Mouse (Mus musculus) MEL (cell line): ENCODE data around the gene Anks1. TPM values are rescaled to one million over a fixed set of nuclear protein-coding genes. Genes with fewer than 3 reads are reported as not detected.

Source experiments
- DNase-seq: peaks from one replicate; pipeline ENCODE4 v3.0.0; 2011; ENCODE audit warnings: low read depth, low spot score
- H3K27ac ChIP-seq: 2 replicates; pipeline ENCODE4 v1.5.1; 2012; ENCODE audit warnings: low read depth, mild to moderate bottlenecking, control low read depth, low read length, moderate library complexity; ENCODE audit not compliant: control insufficient read depth
- H3K27me3 ChIP-seq, 2 experiments: fragments of 150-350 bp in 1 of 2; sonication (generic) in 1 of 2; 2 replicates each; pipeline ENCODE4 v1.6.1; 2012; ENCODE audit warnings: low read length in 2 of 2, mild to moderate bottlenecking in 2 of 2, improper control_type of control experiment in 1 of 2, moderate library complexity in 1 of 2; ENCODE audit not compliant: insufficient read depth in 2 of 2, control insufficient read depth in 1 of 2
- H3K36me3 ChIP-seq, 2 experiments: 2 replicates each; pipeline ENCODE4 v1.6.1; 2012 to 2014; ENCODE audit warnings: low read length in 2 of 2, improper control_type of control experiment in 1 of 2, inconsistent platforms in 1 of 2, mild to moderate bottlenecking in 1 of 2; ENCODE audit not compliant: insufficient read depth in 2 of 2, control insufficient read depth in 1 of 2
- H3K4me1 ChIP-seq, 2 experiments: fragments of 150-350 bp in 1 of 2; sonication (generic) in 1 of 2; 2 replicates each; pipeline ENCODE4 v1.6.1; 2012; ENCODE audit warnings: low read length in 2 of 2, improper control_type of control experiment in 1 of 2, mild to moderate bottlenecking in 1 of 2; ENCODE audit not compliant: insufficient read depth in 2 of 2, control insufficient read depth in 1 of 2
- H3K4me3 ChIP-seq, 2 experiments: fragments of 150-350 bp in 1 of 2; sonication (generic) in 1 of 2; 2 replicates each; pipeline ENCODE4 v1.5.1; 2012; ENCODE audit warnings: low read depth in 2 of 2, low read length in 2 of 2, mild to moderate bottlenecking in 2 of 2, moderate library complexity in 2 of 2, control low read depth in 1 of 2, improper control_type of control experiment in 1 of 2; ENCODE audit not compliant: control insufficient read depth in 1 of 2, insufficient read depth in 1 of 2
- H3K79me2 ChIP-seq: 2 replicates; pipeline ENCODE4 v1.6.1; 2012; ENCODE audit warnings: mild to moderate bottlenecking, low read length, moderate library complexity; ENCODE audit not compliant: control insufficient read depth, poor library complexity, insufficient read depth
- H3K9ac ChIP-seq: 2 replicates; pipeline ENCODE4 v1.6.1; 2012; ENCODE audit warnings: low read depth, mild to moderate bottlenecking, control low read depth, low read length, moderate library complexity; ENCODE audit not compliant: control insufficient read depth, poor library complexity, severe bottlenecking
- H3K9me3 ChIP-seq: fragments of 150-350 bp; sonication (generic); replicated peaks from 2 replicates; pipeline ENCODE4 v1.6.1; 2012; ENCODE audit warnings: mild to moderate bottlenecking, low read length, improper control_type of control experiment, moderate library complexity; ENCODE audit not compliant: insufficient read depth
- BHLHE40 ChIP-seq: IDR thresholded peaks from 2 replicates; pipeline ENCODE4 v1.6.1; 2012; ENCODE audit warnings: low read depth, mild to moderate bottlenecking, inconsistent platforms, low read length, improper control_type of control experiment, borderline replicate concordance
- CTCF ChIP-seq, 3 experiments: IDR thresholded peaks in 2 of 3; conservative IDR thresholded peaks in 1 of 3; 2 replicates each; pipeline ENCODE4 v1.5.1; 2011 to 2012; ENCODE audit warnings: low read length in 3 of 3, low read depth in 2 of 3, mild to moderate bottlenecking in 2 of 3, improper control_type of control experiment in 1 of 3, inconsistent platforms in 1 of 3, mixed read lengths in 1 of 3, moderate library complexity in 1 of 3; ENCODE audit not compliant: control insufficient read depth in 1 of 3, insufficient read depth in 1 of 3, poor library complexity in 1 of 3, severe bottlenecking in 1 of 3
- ETS1 ChIP-seq: IDR thresholded peaks from 2 replicates; pipeline ENCODE4 v1.6.1; 2012; ENCODE audit warnings: low read depth, mild to moderate bottlenecking, inconsistent platforms, low read length, improper control_type of control experiment, moderate library complexity
- GABPA ChIP-seq: IDR thresholded peaks from 2 replicates; pipeline ENCODE4 v1.6.1; 2012; ENCODE audit warnings: low read depth, mild to moderate bottlenecking, inconsistent platforms, low read length, improper control_type of control experiment, moderate library complexity
- MAZ ChIP-seq: IDR thresholded peaks from 2 replicates; pipeline ENCODE4 v1.6.1; 2012; ENCODE audit warnings: low read depth, mild to moderate bottlenecking, inconsistent platforms, low read length, improper control_type of control experiment
- MYB ChIP-seq: IDR thresholded peaks from 2 replicates; pipeline ENCODE4 v1.6.1; 2011; ENCODE audit warnings: mild to moderate bottlenecking, low read depth, low read length, improper control_type of control experiment
- MYC ChIP-seq: IDR thresholded peaks from 2 replicates; pipeline ENCODE4 v1.6.1; 2011; ENCODE audit warnings: low read depth, mild to moderate bottlenecking, low read length, improper control_type of control experiment, moderate library complexity
- NRF1 ChIP-seq: IDR thresholded peaks from 2 replicates; pipeline ENCODE4 v1.6.1; 2014; ENCODE audit warnings: low read depth, mild to moderate bottlenecking, inconsistent platforms, low read length, improper control_type of control experiment, moderate library complexity; ENCODE audit not compliant: poor library complexity, insufficient read depth, severe bottlenecking
- POLR2AphosphoS2 ChIP-seq: IDR thresholded peaks from 2 replicates; pipeline ENCODE4 v1.6.1; 2011; ENCODE audit warnings: low read length, improper control_type of control experiment
- POLR2AphosphoS5 ChIP-seq: IDR thresholded peaks from 2 replicates; pipeline ENCODE4 v1.6.1; 2012; ENCODE audit warnings: low read depth, borderline replicate concordance, mild to moderate bottlenecking, inconsistent platforms, low read length, moderate library complexity, mixed read lengths
- RAD21 ChIP-seq: IDR thresholded peaks from 2 replicates; pipeline ENCODE4 v1.6.1; 2011; ENCODE audit warnings: mild to moderate bottlenecking, low read depth, low read length, improper control_type of control experiment
- SMC3 ChIP-seq: IDR thresholded peaks from 2 replicates; pipeline ENCODE4 v1.6.1; 2011; ENCODE audit warnings: low read depth, low read length, improper control_type of control experiment
- UBTF ChIP-seq: IDR thresholded peaks from 2 replicates; pipeline ENCODE4 v1.6.1; 2012; ENCODE audit warnings: low read depth, mild to moderate bottlenecking, inconsistent platforms, low read length, improper control_type of control experiment, moderate library complexity, borderline replicate concordance; ENCODE audit not compliant: insufficient read depth
- ZMIZ1 ChIP-seq: IDR thresholded peaks from 2 replicates; pipeline ENCODE4 v1.6.1; 2012; ENCODE audit warnings: low read depth, mild to moderate bottlenecking, inconsistent platforms, low read length, improper control_type of control experiment, moderate library complexity
- ZNF384 ChIP-seq: IDR thresholded peaks from 2 replicates; pipeline ENCODE4 v1.6.1; 2012; ENCODE audit warnings: low read depth, mild to moderate bottlenecking, inconsistent platforms, low read length, improper control_type of control experiment
- polyA plus RNA-seq, 2 experiments: library from polyadenylated mRNA; stranded (reverse) in 1 of 2; unstranded in 1 of 2; fragments of >175 nt in 1 of 2; fragments of >200 nt in 1 of 2; gene quantifications; 2 replicates each; pipeline versions ENCODE4 v1.2.1 to v1.2.4; 2012; ENCODE audit warnings: low replicate concordance in 2 of 2, low read depth in 1 of 2; ENCODE audit not compliant: insufficient read length in 2 of 2, insufficient read depth in 1 of 2, missing spikeins in 1 of 2
- total RNA-seq: library from RNA; depleted of rRNA; stranded (reverse); fragments of 300-350 nt; gene quantifications from 2 replicates; pipeline ENCODE4 v1.2.3, GENCODE M21; 2012

Gene Anks1
- total and polyA plus RNA-seq, 3 experiments: 11.9 to 15.9 TPM; not detected in 1

DNA sequence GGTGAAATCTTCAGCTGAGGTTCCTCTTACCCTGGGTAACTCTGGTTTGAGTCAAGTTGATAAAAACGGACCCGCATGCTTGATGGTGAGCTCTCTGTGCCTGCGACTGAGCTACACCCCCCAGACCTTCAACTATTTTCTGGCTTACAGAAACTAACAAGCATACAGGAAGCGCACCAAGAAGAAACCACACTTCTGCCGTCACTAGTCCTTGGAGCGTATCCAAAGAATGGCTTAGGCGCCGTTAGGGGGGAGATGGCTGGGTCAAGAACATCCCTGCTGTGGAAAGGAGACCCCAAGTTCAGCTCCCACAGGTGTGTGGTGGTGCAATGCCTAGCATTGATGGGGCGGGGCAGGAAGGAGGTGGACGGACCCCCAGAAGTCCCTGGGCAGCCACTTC lies 187.3 kb downstream of the Anks1 start:
- Histone ChIP-seq H3K4me1 (no peaks in the 10 kb centered on the region; a peak in 1 of 4 replicates), H3K36me3 (no peaks in the 10 kb centered on the region), H3K27ac (no peak overlapping the region), H3K27me3 (no peaks in the 10 kb centered on the region; a peak in 1 of 4 replicates), H3K79me2 (no peaks in the 10 kb centered on the region), H3K9ac (no peak overlapping the region), H3K4me3 (no peak overlapping the region), H3K9me3 (no peaks in the 10 kb centered on the region)
- TF ChIP-seq MAZ (no peak), ETS1 (no peak)
- DNase-seq: no peak

DNA sequence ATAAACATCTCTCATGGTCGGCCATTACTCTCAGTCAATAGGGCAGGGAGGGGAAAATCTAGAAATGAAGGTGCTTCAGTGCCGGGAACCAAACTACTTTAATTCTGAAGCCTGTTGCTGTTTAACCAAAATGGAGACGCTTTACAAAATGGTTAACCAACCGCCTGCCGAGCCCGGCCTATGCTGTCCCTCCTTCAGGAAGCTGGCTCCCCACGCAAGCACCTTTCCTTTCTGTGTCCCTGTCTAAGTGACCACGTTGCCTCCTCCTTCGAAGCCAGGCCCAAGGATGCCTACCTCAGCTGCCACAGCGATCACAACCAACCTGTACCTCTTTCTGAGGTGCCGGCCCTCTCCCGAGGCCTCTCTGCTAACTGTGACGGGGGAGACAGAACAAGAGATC lies 188.2 kb downstream of the Anks1 start:
- Histone ChIP-seq H3K79me2 (no peaks in the 10 kb centered on the region), H3K27me3 (no peaks in the 10 kb centered on the region; a peak in 1 of 4 replicates), H3K9me3 (no peaks in the 10 kb centered on the region), H3K36me3 (no peaks in the 10 kb centered on the region), H3K9ac (no peak overlapping the region), H3K4me1 (no peaks in the 10 kb centered on the region; a peak in 1 of 4 replicates), H3K27ac (no peak overlapping the region), H3K4me3 (no peak overlapping the region)
- no peak for DNase-seq
- TF ChIP-seq MYB: no peak
- no peak for TF ChIP-seq CTCF (IDR thresholded peaks at IDR 0.05 in 2 of 3, conservative IDR thresholded peaks at IDR 0.05 in 1 of 3; ENCODE audit: control insufficient read depth in 1 of 3, insufficient read depth in 1 of 3, low read depth in 2 of 3, low read length in 3 of 3, poor library complexity in 1 of 3, severe bottlenecking in 1 of 3)

GRCm38 (mm10) chr17:28099086-28099485 lies 190.0 kb downstream of the Anks1 start:
- TF ChIP-seq NRF1: no peak
- Histone ChIP-seq H3K9me3 (no peaks in the 10 kb centered on the region), H3K27ac (no peak overlapping the region), H3K79me2 (no peaks in the 10 kb centered on the region), H3K4me3 (no peak overlapping the region), H3K4me1 (no peaks in the 10 kb centered on the region; a peak in 1 of 4 replicates), H3K36me3 (no peaks in the 10 kb centered on the region), H3K9ac (no peak overlapping the region), H3K27me3 (no peaks in the 10 kb centered on the region)
- no peak for DNase-seq

- Histone ChIP-seq H3K4me3 (no peak overlapping the region), H3K9me3 (no peaks in the 10 kb centered on the region), H3K79me2 (no peaks in the 10 kb centered on the region), H3K27me3 (no peaks in the 10 kb centered on the region), H3K36me3 (no peaks in the 10 kb centered on the region), H3K9ac (no peak overlapping the region), H3K27ac (no peak overlapping the region), H3K4me1 (no peaks in the 10 kb centered on the region; a peak in 1 of 4 replicates)
- DNase-seq: peak; percentile 48
- TF ChIP-seq MYB: no peak
- TF ChIP-seq BHLHE40: no peak
- TF ChIP-seq RAD21: peak; percentile 31
- peak; percentile 25 for TF ChIP-seq SMC3
- TF ChIP-seq UBTF: no peak
- TF ChIP-seq GABPA: no peak
- no peak for TF ChIP-seq POLR2AphosphoS2
- TF ChIP-seq POLR2AphosphoS5: no peak
- no peak for TF ChIP-seq MAZ
- TF ChIP-seq CTCF (IDR thresholded peaks at IDR 0.05 in 2 of 3, conservative IDR thresholded peaks at IDR 0.05 in 1 of 3; ENCODE audit: control insufficient read depth in 1 of 3, insufficient read depth in 1 of 3, low read depth in 2 of 3, low read length in 3 of 3, poor library complexity in 1 of 3, severe bottlenecking in 1 of 3): peak; percentile 20 to 42 (median 33); a peak in 4 of 6 replicates
- no peak for TF ChIP-seq ZMIZ1
- TF ChIP-seq ZNF384: peak; percentile 66
- no peak for TF ChIP-seq MYC
These were observed 191.6 kb downstream of the Anks1 start for GRCm38 (mm10) chr17:28100669-28101068.
